Mouse (Mus musculus) myocyte (in vitro differentiated cells): ENCODE measurements at regions not wholly inside any gene's neighbourhood (a gene's known extent, or its start where the extent isn't known, plus 50 kb on each side); places are given as distances from the start of the nearest gene placed in this dataset.

ENCODE experiments used
- H3K27me3 ChIP-seq: one replicate; pipeline ENCODE4 v1.6.1; 2011; ENCODE audit not compliant: control insufficient read depth, insufficient read depth, insufficient read length
- H3K36me3 ChIP-seq: one replicate; pipeline ENCODE4 v1.6.1; 2011; ENCODE audit not compliant: control insufficient read depth, insufficient read depth
- H3K4me2 ChIP-seq: one replicate; pipeline ENCODE4 v1.6.1; 2011; ENCODE audit warnings: low read depth, control low read depth
- H3K4me3 ChIP-seq: one replicate; pipeline ENCODE4 v1.5.1; 2011; ENCODE audit warnings: mild to moderate bottlenecking, control low read depth, moderate library complexity
- H3K79me2 ChIP-seq: one replicate; pipeline ENCODE4 v1.6.1; 2011; ENCODE audit not compliant: control insufficient read depth, insufficient read depth
- H3ac ChIP-seq: one replicate; pipeline ENCODE4 v1.6.1; 2011; ENCODE audit not compliant: control insufficient read depth, insufficient read length
- CEBPB ChIP-seq: IDR thresholded peaks from 2 replicates; pipeline ENCODE4 v1.6.1; 2011; ENCODE audit warnings: mild to moderate bottlenecking, moderate library complexity; ENCODE audit not compliant: poor library complexity, insufficient read depth, severe bottlenecking
- E2F4 ChIP-seq: IDR thresholded peaks from one replicate; pipeline ENCODE4 v1.6.1; 2011; ENCODE audit warnings: mild to moderate bottlenecking, control low read depth, moderate library complexity; ENCODE audit not compliant: insufficient read depth
- MAX ChIP-seq: IDR thresholded peaks from one replicate; pipeline ENCODE4 v1.6.1; 2011; ENCODE audit warnings: low read depth, mild to moderate bottlenecking, control low read depth
- MYOD1 ChIP-seq, 3 experiments: IDR thresholded peaks; one replicate each; pipeline ENCODE4 v1.6.1; 2011; ENCODE audit warnings: control low read depth in 2 of 3, low read depth in 2 of 3, mild to moderate bottlenecking in 2 of 3, moderate library complexity in 1 of 3; ENCODE audit not compliant: insufficient read length in 2 of 3, control insufficient read depth in 1 of 3
- MYOG ChIP-seq, 3 experiments: IDR thresholded peaks; one replicate each; pipeline ENCODE4 v1.6.1; 2011; ENCODE audit warnings: control low read depth in 2 of 3, low read depth in 2 of 3, mild to moderate bottlenecking in 2 of 3; ENCODE audit not compliant: insufficient read length in 2 of 3, control insufficient read depth in 1 of 3, insufficient read depth in 1 of 3
- POLR2A ChIP-seq: IDR thresholded peaks from one replicate; pipeline ENCODE4 v1.6.1; 2011; ENCODE audit warnings: low read depth, mild to moderate bottlenecking, control low read depth, moderate library complexity; ENCODE audit not compliant: insufficient read length
- POLR2AphosphoS2 ChIP-seq: IDR thresholded peaks from one replicate; pipeline ENCODE4 v1.6.1; 2011; ENCODE audit warnings: low read depth, control low read depth; ENCODE audit not compliant: insufficient read length
- REST ChIP-seq: IDR thresholded peaks from one replicate; pipeline ENCODE4 v1.6.1; 2011; ENCODE audit warnings: mild to moderate bottlenecking, control low read depth, moderate library complexity; ENCODE audit not compliant: insufficient read depth, insufficient read length
- SRF ChIP-seq: IDR thresholded peaks from one replicate; pipeline ENCODE4 v1.6.1; 2011; ENCODE audit warnings: low read depth; ENCODE audit not compliant: control insufficient read depth, insufficient read length
- TCF12 ChIP-seq: IDR thresholded peaks from one replicate; pipeline ENCODE4 v1.6.1; 2011; ENCODE audit warnings: mild to moderate bottlenecking, control low read depth; ENCODE audit not compliant: poor library complexity, insufficient read depth, severe bottlenecking
- TCF3 ChIP-seq: IDR thresholded peaks from one replicate; pipeline ENCODE4 v1.6.1; 2011; ENCODE audit warnings: low read depth, control low read depth; ENCODE audit not compliant: insufficient read length
- USF1 ChIP-seq: IDR thresholded peaks from one replicate; pipeline ENCODE4 v1.6.1; 2011; ENCODE audit warnings: low read depth, mild to moderate bottlenecking, control low read depth, moderate library complexity

DNA sequence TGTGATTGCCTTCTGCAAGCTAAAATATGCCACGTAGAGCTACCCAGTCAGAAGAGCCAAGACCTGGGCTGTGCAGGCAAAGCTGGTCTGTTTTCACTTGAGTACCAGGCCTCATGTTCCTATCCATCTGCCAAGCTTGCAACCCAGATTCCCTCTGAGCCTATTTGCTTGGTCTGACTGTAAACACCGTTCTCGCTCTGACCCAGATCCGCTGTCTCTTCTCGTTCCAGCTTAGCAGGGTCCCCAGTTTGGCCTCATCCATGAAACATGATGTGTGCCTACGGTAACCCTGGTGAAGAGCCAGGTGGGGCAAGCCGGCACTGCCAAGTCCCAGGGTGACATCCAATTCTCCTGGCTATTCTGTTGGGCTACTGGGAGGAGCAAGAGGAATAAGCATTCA is 192.5 kb upstream of the Serp2 start:
- no peak overlapping the region for H3ac ChIP-seq
- TF ChIP-seq POLR2A = no peak
- no peak for TF ChIP-seq MYOG (IDR thresholded peaks at IDR 0.05; ENCODE audit: control insufficient read depth in 1 of 3, insufficient read depth in 1 of 3, insufficient read length in 2 of 3, low read depth in 2 of 3)
- TF ChIP-seq REST = no peak
- TF ChIP-seq CEBPB = no peak
- no peak for TF ChIP-seq MAX
- no peak for TF ChIP-seq POLR2AphosphoS2
- no peak for TF ChIP-seq TCF3
- TF ChIP-seq E2F4 = no peak
- no peak for TF ChIP-seq MYOD1 (IDR thresholded peaks at IDR 0.05; ENCODE audit: control insufficient read depth in 1 of 3, insufficient read length in 2 of 3, low read depth in 2 of 3)
- TF ChIP-seq USF1 = no peak
- TF ChIP-seq SRF = no peak
- no peak for TF ChIP-seq TCF12

DNA sequence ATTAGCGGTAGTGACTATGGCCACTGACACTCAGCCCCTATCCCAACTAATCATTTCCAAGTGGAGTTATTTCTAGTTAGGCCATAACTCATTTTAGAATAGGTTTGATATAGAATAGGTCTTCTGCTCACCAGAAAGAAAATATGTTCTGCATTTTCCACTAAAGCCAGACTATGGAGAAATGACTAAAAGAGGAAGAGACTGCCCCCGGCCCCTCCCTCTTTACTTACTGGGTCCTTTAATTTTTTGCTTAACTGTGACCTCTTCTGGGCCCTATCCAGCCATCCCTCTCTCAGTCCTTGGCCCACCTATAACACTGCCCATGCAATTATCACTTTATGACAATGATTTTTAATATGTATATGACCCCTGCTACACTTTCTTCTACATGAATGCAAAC is 192.0 kb upstream of the Serp2 start:
- Histone ChIP-seq H3K4me2 (no peak overlapping the region), H3K4me3 (no peak overlapping the region), H3K36me3 (no peaks in the 10 kb centered on the region), H3K27me3 (no peaks in the 10 kb centered on the region), H3K79me2 (no peaks in the 10 kb centered on the region), H3ac (no peak overlapping the region)
- TF ChIP-seq E2F4 (no peak), REST (no peak), MYOG (IDR thresholded peaks at IDR 0.05; ENCODE audit: control insufficient read depth in 1 of 3, insufficient read depth in 1 of 3, insufficient read length in 2 of 3, low read depth in 2 of 3) (no peak), USF1 (no peak), MYOD1 (IDR thresholded peaks at IDR 0.05; ENCODE audit: control insufficient read depth in 1 of 3, insufficient read length in 2 of 3, low read depth in 2 of 3) (no peak), CEBPB (no peak), POLR2AphosphoS2 (no peak), SRF (no peak), POLR2A (no peak), MAX (no peak), TCF12 (no peak)

More for the DNA sequence above, 192.5 kb upstream of the Serp2 start:
- H3K79me2 ChIP-seq = no peaks in the 10 kb centered on the region
- no peak overlapping the region for H3K4me3 ChIP-seq
- H3K4me2 ChIP-seq = no peak overlapping the region
- H3K27me3 ChIP-seq = no peaks in the 10 kb centered on the region
- H3K36me3 ChIP-seq = no peaks in the 10 kb centered on the region

DNA sequence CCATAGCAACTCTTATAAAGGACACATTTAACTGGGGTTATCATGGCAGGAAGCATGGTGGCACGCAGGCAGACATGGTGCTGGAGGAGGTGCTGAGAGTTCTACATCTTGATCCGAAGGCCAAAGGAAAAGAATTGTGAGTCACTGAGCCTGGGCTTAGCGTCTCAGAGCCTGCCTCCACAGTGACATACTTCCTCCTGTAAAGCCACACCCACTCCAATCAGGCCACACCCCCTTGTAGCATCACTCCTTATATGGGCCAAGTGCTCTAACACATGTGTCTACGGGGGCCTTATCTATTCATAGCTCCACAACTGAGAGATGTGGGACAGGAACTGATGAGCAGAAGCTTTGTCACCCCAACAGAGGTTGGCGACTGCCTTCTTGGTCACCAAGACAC is 191.1 kb upstream of the Serp2 start:
- no peaks in the 10 kb centered on the region for H3K36me3 ChIP-seq
- TF ChIP-seq CEBPB = no peak
- no peak for TF ChIP-seq MAX
- no peak for TF ChIP-seq REST
- TF ChIP-seq POLR2A = no peak
- no peak for TF ChIP-seq MYOG (IDR thresholded peaks at IDR 0.05; ENCODE audit: control insufficient read depth in 1 of 3, insufficient read depth in 1 of 3, insufficient read length in 2 of 3, low read depth in 2 of 3)
- TF ChIP-seq SRF = no peak
- TF ChIP-seq USF1 = no peak
- TF ChIP-seq E2F4 = no peak
- TF ChIP-seq MYOD1 (IDR thresholded peaks at IDR 0.05; ENCODE audit: control insufficient read depth in 1 of 3, insufficient read length in 2 of 3, low read depth in 2 of 3) = no peak
- TF ChIP-seq POLR2AphosphoS2 = no peak
- no peak for TF ChIP-seq TCF12
- no peak for TF ChIP-seq TCF3
- H3K4me2 ChIP-seq = no peak overlapping the region
- no peak overlapping the region for H3K4me3 ChIP-seq
- H3K27me3 ChIP-seq = no peaks in the 10 kb centered on the region
- H3ac ChIP-seq = no peak overlapping the region
- H3K79me2 ChIP-seq = no peaks in the 10 kb centered on the region

DNA sequence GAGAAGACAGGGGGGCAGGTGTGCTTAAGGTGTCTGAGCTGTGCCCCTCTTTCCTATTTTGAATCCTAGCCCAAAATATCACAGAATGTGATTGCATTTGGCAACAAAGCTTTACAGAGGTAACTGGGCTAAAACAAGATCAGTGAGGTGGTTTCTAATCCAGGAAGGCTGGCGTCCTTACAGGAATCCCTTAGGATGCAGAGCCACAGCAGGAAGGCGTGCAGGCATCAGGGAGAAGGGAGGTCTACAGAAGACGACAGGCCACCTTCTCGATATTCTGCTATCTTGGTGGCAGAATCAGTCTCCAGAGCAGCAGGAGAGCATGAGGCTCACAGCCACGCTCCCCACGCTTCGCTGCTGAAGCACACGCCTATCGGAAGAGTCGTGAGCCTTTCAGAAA is 189.6 kb upstream of the Serp2 start:
- no peak overlapping the region for H3ac ChIP-seq
- TF ChIP-seq SRF (no peak), TCF12 (no peak), CEBPB (no peak), MYOG (IDR thresholded peaks at IDR 0.05; ENCODE audit: control insufficient read depth in 1 of 3, insufficient read depth in 1 of 3, insufficient read length in 2 of 3, low read depth in 2 of 3) (no peak), USF1 (no peak), POLR2AphosphoS2 (no peak), MYOD1 (IDR thresholded peaks at IDR 0.05; ENCODE audit: control insufficient read depth in 1 of 3, insufficient read length in 2 of 3, low read depth in 2 of 3) (no peak), REST (no peak), E2F4 (no peak), POLR2A (no peak), MAX (no peak), TCF3 (no peak)
- H3K4me2 ChIP-seq = no peak overlapping the region
- no peak overlapping the region for H3K4me3 ChIP-seq
- H3K27me3 ChIP-seq = no peaks in the 10 kb centered on the region
- no peaks in the 10 kb centered on the region for H3K79me2 ChIP-seq
- H3K36me3 ChIP-seq = no peaks in the 10 kb centered on the region
